Mouse (Mus musculus): ENCODE measurements around the gene Obp2b.

DNA sequence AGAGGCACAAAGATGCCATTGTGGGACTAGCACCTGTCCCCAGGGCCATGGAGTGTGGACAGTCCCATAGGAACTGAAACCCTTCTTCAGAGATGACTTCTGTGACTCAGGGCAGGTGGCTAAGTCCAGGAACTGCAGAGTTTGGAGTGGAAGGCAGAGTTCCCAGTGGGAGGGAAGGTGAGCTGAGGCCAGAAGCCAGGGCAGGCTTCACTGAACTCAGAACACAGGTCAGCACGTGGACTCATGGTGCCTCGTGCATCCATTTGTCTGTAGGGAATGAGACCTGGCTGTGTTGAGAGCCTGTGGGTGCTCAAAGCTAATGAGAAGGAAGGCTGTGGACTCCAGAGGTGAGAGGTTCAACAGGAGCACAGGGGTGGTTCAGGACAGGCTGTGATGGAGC lies 38.1 kb upstream of the Obp2b start:
- no peak for TF ChIP-seq POLR2AphosphoS5 (IDR thresholded peaks at IDR 0.05; ENCODE audit: insufficient replicate concordance, low read depth, low read length)
- no peak for TF ChIP-seq CTCF (IDR thresholded peaks at IDR 0.05; ENCODE audit: low read depth, low read length)
